Mouse (Mus musculus) liver, postnatal 0 days (tissue): ENCODE data around the gene Rab43.

Source experiments
- CTCF ChIP-seq: sonication (generic); IDR thresholded peaks from 2 replicates; pipeline ENCODE4 v1.5.1; 2016; ENCODE audit warnings: antibody characterized with exemption, low read depth
- EP300 ChIP-seq: IDR thresholded peaks from 2 replicates; pipeline ENCODE4 v1.6.1; 2016; ENCODE audit warnings: antibody characterized with exemption, low read depth, mild to moderate bottlenecking

GRCm38 (mm10) chr6:87763376-87764280 lies 48.3 kb downstream of the Rab43 start:
- TF ChIP-seq CTCF, result peak; percentile 86
- TF ChIP-seq EP300, result peak; percentile 95
